Mouse (Mus musculus): Measurements from ENCODE around the gene Ppp1r1c.

- TF ChIP-seq POLR2A (IDR thresholded peaks at IDR 0.05; ENCODE audit: insufficient read depth, low read length) (no peak), CTCF (IDR thresholded peaks at IDR 0.05; ENCODE audit: low read depth, low read length) (no peak)
Measured at GRCm38 (mm10) chr2:79715925-79716324, 8.3 kb downstream of the Ppp1r1c start.
